Mouse (Mus musculus) thymus, adult 2 months (tissue): ENCODE results near the gene Fgfr2.

Experiments used
- CTCF ChIP-seq: fragments of 200-500 bp; IDR thresholded peaks from 2 replicates; pipeline ENCODE4 v1.5.1; 2012; ENCODE audit warnings: mild to moderate bottlenecking, control low read depth, low read length, moderate library complexity, borderline replicate concordance; ENCODE audit not compliant: control insufficient read depth, poor library complexity, insufficient read depth; ENCODE audit errors: extremely low read depth
- POLR2A ChIP-seq: fragments of 200-500 bp; IDR thresholded peaks from 2 replicates; pipeline ENCODE4 v1.6.1; 2012; ENCODE audit warnings: mild to moderate bottlenecking, low read length, control low read depth, moderate library complexity; ENCODE audit not compliant: control insufficient read depth, poor library complexity, insufficient read depth; ENCODE audit errors: extremely low read depth

- TF ChIP-seq CTCF (no peak), POLR2A (no peak)
Measured at GRCm38 (mm10) chr7:130968537-130968936, 2154.6 kb downstream of the Fgfr2 start.
